Mouse (Mus musculus) leukemia stem cell, adult 10-12 weeks (primary cell): ENCODE measurements around the gene Zmynd19. TPM values are rescaled to one million over a fixed set of nuclear protein-coding genes. Genes with fewer than 3 reads are reported as not detected.

Experiments used
- polyA plus RNA-seq: library from polyadenylated mRNA; stranded (reverse); fragments of >175 nt; gene quantifications from 2 replicates; pipeline ENCODE4 v1.2.3, GENCODE M21; 2012; ENCODE audit warnings: low replicate concordance

Gene Zmynd19
- 14.3 and 15.5 TPM in 2 replicates for polyA plus RNA-seq

GRCm38 (mm10) chr2:24949421-24950188 is at the start of gene Zmynd19:
Zmynd19 (plus strand) TSS chr2:24949792.

GRCm38 (mm10) chr2:24918930-24919838 is 30.4 kb upstream of the Zmynd19 start, which contains the start of gene Ehmt1:
Ehmt1 (minus strand) TSS chr2:24919614.

DNA sequence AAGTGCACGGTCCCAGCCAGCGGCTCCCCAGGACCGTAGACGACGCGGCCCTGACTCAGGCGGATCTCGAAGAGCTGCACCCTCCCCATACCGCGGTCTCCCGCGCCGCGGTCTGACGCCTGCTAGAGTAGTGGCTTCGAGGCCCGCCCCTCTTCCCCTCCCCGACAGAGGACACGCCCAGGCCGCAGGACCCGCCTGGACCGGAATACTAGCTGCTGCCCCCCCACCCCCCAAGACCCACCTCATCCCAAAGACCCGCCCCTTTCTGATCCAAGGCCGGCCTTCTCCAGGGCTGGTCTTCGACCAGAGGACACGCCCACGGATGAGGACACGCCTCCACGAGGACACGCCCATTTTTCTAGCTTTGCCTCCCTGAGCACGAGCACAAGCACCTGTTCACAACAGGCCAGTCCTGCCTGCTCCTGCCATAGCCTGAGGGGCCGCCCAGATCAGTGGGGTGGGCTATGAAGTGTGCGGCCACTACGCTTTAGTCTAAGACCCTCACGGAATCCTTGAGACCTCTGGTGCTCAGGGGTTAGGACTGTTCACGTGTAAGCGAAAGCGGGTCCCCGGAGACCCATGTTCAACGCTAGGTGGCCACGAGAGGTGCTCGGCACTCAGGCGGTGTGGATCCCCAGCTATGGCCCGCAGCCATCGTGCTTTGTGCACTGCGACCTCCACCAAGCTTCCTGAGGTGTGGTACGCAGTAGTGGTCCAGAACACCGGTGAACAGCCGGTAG is 14.4 kb upstream of the Zmynd19 start, which contains the start of gene Arrdc1:
Arrdc1 (minus strand) TSS at position 196 of the 740 bp plus-strand sequence.

GRCm38 (mm10) chr2:24962304-24963000 is 12.9 kb downstream of the Zmynd19 start, which contains the start of gene Dph7:
Dph7 (plus strand) TSS chr2:24962400.

DNA sequence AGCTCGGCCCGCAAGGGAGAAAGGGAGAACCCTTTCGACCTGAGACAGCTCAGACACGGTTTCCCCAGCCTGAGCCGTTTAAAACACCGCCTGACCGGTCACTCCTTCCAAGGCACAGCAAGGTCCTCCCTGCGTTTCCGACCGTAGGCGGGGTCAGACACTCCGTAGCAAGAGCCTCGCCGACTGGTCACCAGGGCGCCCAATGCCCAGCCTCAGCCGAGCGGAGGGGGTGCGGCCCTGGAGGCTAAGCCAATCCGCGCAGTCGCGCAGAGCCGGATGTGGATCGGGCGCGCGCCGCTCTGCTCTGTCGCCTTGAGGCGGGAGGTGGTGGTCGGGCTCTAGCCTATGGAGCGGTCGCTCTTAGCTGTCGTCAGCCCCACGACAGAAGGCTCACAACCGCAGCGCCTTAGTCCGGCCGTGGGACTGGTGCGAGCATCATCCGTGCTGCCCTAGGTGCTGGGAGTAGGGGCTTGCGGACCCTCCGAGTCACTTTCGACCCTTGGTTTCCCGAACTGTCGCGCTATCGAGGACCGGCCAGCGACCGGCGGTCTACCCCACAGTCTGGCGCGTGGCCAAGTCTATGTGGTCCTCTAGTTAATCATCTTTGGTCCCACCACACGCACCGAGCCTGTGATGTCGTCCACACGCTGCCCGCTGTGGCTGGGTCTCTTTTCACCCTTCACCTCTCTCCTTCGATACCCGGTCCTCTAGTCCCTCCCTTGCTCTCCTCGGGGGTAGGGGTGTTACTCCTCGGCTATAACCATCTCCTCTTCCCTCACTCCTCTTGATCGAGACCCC is 25.5 kb downstream of the Zmynd19 start, which contains the start of gene Mrpl41:
Mrpl41 (minus strand) TSS at position 193 of the 798 bp plus-strand sequence.

DNA sequence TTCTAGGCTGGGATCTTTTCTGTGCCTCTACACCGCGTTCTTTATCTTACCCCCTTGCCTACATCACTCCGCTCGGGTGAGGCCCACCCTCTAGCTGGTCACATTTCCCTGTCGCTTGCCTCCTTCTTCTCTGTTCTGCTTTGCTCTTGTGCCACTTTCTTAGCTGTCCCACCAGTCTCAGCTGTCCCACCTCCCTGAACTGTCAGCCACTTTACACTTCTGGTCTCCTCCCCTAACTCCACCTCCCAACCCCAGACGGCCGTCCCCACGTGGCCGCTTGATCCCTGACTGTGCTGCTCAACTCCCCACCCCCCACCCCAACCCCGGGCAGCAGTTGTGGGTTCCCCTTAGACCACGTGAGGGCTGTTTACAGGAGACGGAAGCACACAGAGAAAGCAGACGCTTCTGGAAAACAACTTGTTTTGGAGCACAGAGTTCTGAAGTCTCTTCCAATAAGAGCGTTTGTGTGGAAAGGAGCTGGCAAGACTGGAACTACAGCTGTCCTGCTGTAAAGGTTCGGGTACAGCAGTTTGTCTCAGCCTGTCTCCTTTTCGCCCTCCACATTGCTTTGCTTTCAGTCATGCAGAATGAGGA is 26.2 kb downstream of the Zmynd19 start, which contains the start of gene Pnpla7:
Pnpla7 (plus strand) TSS at position 330 of the 594 bp plus-strand sequence.

Other genes with a start within 250 kb of the Zmynd19 start
- gene Cacna1b, start 186.6 kb upstream of the Zmynd19 start, polyA plus RNA-seq = 0.96 TPM in 1 of 2 replicates, not detected in the other
- 52.3 and 54.3 TPM in 2 replicates for gene Ehmt1, start 30.2 kb upstream of the Zmynd19 start, polyA plus RNA-seq
- 22.6 and 81.1 TPM in 2 replicates for gene Arrdc1, start 14.5 kb upstream of the Zmynd19 start, polyA plus RNA-seq
- gene Dph7, start 12.6 kb downstream of the Zmynd19 start, polyA plus RNA-seq = 5.9 and 10.6 TPM in 2 replicates
- 7.7 and 44.8 TPM in 2 replicates for gene Mrpl41, start 25.3 kb downstream of the Zmynd19 start, polyA plus RNA-seq
- gene Pnpla7, start 26.2 kb downstream of the Zmynd19 start, polyA plus RNA-seq = 4.3 and 5.1 TPM in 2 replicates
- gene Nsmf, start 104.6 kb downstream of the Zmynd19 start, polyA plus RNA-seq = 61.2 and 74.4 TPM in 2 replicates
- gene Entpd8, start 130.5 kb downstream of the Zmynd19 start, polyA plus RNA-seq = not detected in 2 replicates
- gene Noxa1, start 145.4 kb downstream of the Zmynd19 start, polyA plus RNA-seq = not detected in 2 replicates
- 24.8 and 34.7 TPM in 2 replicates for gene Nrarp, start 231.0 kb downstream of the Zmynd19 start, polyA plus RNA-seq
- gene Tor4a, start 247.1 kb downstream of the Zmynd19 start, polyA plus RNA-seq = 13.1 and 16.5 TPM in 2 replicates